Mouse (Mus musculus): ENCODE data around the gene Ttc7.
"Not testable (repeated sequence)": the region's sequence is repeated elsewhere in the genome, so short reads cannot be mapped to it uniquely, and the experiment has no call there.

The Ttc7 gene

DNA sequence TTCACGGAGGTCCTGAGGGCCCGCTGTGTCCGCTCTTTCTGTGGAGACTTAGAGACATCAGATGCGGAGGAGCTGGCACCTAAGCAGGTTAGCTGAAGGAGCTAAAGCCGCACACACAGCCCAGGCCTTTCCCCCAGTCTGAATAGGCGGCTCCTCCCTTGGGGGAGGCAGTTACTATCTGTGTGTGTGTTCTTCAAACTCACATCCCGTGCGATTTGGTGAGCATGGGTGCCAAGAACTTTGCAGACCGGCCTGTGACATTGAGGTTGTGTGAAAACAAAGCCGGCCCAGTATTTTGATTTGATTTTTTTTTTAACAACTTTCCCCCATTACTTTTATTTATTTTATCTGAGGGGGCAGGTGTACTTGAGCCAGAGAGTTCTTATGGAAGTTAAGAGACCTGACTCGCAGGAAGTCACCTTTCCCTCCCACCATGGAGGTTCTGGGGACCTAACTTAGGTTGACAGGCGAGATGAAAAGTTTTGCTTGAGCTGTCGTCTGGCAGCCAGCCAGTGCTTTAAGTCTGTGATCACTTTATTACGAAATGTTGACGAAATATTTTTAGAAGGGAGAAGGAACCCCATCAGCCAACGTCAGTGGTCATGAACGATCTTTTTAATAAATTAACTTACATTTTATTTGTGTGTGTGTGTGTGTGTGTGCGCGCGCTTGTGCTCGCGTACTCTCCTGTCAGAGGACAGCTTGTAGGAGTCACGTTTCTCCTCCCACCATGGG is 3.2 kb downstream of the Ttc7 start:
- no peak for ATAC-seq (ENCODE audit: insufficient number of reproducible peaks, low FRiP score, low TSS enrichment)

DNA sequence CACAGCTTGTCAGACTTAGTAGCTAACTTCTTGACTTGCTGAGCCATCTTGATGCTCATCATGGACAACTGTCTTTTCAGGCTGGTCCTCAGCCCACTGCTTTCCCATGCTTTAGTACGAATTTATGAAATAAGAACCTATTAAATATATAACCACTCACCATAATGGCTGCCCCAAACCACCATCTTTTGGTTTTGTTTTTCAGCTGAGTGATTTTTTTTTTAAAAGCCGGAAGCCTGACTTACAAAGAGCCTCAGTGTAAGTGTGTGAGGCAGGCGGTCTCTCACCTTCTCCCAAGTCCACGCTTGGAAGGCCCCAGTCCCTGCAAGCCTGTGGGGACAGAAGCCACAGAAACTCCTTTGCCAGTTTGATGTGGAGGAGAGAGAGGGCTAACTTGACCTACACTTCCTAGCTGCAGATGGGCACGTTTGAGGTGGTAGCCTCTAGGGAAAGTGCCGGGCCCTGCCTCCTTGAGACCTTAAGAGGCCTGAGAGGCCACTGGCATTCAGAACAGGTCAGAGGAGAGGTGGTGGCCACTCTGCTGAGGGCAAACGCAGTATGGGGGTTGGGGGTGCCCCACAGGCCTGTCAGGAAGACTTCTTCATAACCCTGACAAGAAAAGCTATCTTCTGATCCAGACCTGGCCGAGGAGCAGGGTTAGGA is 3.9 kb downstream of the Ttc7 start:
- no peak for ATAC-seq (ENCODE audit: insufficient number of reproducible peaks, low FRiP score, low TSS enrichment)

DNA sequence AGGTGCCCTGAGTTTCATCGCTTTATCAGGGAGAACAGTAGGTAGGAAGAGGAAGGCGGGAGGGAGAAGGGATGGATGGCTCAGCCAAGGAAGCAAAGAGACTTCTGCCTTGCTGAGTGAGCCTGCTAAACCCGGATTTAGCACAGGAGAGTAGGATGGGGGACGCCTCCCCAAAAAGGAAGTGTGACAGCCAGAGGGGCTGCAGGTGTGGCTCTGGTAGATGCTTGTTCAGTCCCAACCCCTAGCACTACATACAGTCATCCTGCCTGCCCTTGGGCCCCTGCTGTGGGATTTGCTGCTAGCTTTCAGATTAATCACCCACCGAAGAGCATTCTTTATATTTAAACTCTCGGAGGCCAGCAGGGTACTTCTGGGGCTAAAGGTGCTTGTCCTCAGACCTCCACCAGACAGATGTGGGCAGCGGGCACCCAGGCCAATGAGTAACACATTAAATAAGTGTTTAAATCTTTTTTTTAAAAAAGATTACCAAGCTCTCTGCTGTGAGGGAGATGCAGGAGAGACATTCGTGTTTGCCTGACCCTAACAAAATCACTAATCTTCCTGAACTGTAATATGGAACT is 4.6 kb downstream of the Ttc7 start:
- no peak for ATAC-seq (ENCODE audit: insufficient number of reproducible peaks, low FRiP score, low TSS enrichment)

DNA sequence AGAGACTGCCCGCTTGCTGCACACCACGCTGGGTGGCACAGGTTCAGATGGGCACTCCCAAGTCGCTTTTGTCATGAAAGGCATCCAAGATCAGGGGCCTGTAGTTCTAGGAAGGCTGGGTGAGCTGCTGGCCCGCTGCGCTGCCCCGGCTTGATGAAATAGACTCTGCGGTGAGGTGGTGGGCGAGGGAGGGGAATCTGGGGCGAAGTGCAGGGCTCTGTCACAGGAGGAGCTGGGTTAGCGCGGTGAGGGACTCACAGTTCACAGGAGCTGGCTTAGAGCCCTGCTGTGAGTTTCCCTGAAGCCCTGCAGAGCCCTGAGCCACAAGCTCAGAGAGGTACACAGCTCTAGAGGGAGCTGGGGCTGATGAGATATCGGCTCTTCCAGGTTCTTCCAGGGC is 5.4 kb downstream of the Ttc7 start:
- no peak for ATAC-seq (ENCODE audit: insufficient number of reproducible peaks, low FRiP score, low TSS enrichment)

DNA sequence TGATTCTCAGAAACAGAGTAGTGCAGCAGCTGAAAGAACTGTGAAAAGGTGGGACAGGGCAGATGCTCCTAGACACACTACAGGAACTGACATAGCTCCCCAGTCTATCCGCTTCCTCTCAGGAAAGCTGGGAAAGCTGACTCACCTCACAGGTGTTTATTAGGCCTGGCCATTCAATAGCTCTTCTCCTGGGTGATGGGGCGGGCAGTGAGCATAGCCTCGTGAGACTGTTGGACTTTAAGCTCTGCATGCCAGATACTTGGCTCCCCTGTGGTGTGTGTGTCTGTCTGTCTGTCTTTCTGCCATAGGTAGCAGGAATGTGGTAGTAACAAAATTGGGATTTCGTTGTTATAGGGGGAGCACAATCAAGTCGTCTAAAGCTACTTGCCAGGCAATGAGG is 6.7 kb downstream of the Ttc7 start:
- ATAC-seq (ENCODE audit: insufficient number of reproducible peaks, low FRiP score, low TSS enrichment): no peak

DNA sequence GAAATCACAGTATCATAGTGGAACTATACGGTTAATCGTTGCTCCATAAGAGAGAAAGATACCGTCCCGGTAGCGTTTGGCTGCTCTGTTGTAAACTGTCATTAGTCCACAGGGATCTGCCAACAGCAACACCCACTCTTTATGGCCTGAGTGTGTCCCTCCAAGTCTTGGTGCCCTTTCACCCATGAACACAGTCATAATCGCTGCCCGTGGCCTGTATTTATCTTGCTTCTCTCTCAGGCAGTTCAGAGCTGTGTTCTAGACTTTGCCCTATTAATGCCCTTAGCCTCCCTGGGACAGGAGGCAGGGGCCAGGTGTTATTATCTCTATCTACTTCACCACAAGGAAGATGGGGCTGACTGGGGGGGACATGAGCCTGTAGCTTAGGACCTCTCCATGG is 8.4 kb downstream of the Ttc7 start:
- ATAC-seq (ENCODE audit: insufficient number of reproducible peaks, low FRiP score, low TSS enrichment): no peak

DNA sequence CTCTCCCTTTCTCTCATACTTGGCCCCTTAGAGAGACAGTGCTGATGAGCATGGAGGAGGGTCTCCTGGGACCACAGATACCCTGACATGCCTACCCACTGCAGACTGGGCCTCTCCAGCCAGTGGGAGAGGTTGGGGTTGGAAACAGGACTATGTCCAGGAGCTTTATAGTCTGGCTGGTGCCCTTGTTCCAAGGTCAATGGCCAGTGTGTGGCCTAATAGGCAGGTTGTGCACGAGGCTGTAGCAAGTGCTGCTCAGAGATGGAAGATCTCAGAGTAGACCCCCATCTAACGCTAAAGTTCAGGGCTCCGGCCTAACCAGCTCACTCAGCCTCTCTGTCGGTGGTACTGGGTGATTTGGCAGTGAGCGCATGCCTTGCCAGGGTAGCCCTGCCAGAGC is 9.1 kb downstream of the Ttc7 start:
- ATAC-seq (ENCODE audit: insufficient number of reproducible peaks, low FRiP score, low TSS enrichment): no peak

DNA sequence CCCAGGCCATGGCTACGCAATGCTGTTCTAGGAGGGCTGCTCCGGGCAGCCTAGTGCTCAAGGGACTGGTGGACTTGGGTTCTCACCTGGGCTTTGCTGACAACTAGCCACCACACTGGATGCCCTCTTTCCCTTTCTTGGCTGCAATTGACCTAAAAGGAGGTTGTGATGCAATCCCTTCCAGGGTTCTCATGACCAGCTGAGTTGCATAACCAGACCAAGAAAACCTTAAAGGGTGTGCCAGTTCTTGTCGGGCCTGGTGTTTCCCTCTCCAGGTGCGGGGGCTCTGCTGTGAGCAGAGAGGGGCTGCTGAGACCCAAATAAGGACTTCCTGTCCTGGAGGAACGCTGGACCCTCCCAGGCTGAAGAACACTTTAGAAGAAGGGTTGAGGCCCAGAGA is 10.4 kb downstream of the Ttc7 start:
- no peak for ATAC-seq (ENCODE audit: insufficient number of reproducible peaks, low FRiP score, low TSS enrichment)

DNA sequence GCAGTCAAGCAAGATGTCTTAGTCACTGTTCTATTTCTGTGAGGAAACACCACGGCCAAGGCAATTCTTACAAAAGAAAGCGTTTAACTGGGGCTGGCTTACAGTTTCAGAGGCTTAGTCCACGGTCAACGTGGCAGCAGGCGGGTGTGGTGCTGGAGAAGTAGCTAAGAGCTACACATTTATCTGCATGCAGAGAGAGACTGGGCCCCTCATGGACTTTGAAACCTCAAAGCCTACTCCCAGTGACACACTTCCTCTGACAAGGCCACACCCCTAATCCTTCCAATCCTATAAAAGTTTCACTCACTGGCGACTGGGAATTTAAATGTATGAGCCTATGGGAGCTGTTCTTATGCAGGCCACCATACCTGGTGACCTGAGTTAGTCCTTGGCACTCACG is 13.1 kb downstream of the Ttc7 start:
- ATAC-seq (ENCODE audit: insufficient number of reproducible peaks, low FRiP score, low TSS enrichment): no peak

DNA sequence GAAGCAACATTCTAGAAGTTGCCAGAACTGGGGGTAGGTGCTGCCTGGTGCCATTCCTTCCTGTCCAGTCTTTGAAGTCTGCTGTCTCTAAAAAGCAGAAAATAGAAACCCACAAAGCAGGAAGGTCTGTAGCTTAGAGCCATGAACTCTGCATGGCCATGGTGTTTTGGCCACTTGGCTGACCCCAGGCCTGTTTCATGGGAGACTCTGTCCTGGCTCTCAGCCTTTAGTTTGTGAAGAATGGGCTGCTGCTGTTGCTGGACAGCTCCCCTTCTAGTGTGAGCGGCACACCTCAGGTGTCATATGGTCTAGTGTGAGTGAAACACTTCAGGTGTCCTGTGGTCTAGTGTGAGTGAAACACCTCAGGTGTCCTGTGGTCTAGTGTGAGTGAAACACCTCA is 14.0 kb downstream of the Ttc7 start:
- not testable (repeated sequence) for ATAC-seq (ENCODE audit: insufficient number of reproducible peaks, low FRiP score, low TSS enrichment)

DNA sequence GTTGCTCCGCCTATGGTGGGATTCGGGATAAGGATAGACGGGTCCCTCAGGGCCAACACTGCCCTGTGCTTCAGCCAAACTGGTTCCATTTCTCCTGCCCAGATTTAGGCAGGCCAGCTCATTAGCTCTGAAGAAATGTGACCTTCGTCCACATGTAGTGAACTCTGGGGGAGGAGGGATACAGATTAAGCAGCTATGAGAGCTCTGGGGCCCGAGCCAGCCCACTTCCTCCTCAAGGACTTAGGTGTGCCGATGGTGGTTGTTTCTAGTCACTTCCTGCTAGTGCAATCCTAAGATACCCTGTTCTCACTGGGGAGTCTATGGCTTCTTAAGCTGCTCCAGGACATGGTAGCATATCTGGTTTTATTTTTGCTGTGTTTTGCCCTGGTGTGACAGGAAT is 16.3 kb downstream of the Ttc7 start:
- no peak for ATAC-seq (ENCODE audit: insufficient number of reproducible peaks, low FRiP score, low TSS enrichment)

DNA sequence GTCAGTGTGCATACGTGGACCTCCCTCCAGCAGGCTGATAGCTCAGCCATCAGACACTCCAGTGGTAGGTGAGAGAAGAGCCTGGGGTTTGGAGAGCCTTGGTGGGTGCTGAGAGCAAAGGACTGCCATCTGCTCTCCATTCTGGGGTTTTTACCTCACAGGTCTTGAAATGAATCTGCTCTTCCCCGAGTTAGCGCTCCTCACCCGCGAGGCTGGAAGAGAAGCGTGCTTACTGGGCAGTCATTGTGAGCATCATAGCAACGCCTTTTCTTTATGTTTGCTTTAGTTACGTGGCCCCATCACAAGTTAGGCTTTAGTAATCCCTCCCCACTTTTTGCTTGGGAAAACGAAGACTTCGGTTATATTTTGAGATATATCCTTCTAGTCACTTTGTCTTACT is 17.7 kb downstream of the Ttc7 start:
- ATAC-seq (ENCODE audit: insufficient number of reproducible peaks, low FRiP score, low TSS enrichment): no peak

DNA sequence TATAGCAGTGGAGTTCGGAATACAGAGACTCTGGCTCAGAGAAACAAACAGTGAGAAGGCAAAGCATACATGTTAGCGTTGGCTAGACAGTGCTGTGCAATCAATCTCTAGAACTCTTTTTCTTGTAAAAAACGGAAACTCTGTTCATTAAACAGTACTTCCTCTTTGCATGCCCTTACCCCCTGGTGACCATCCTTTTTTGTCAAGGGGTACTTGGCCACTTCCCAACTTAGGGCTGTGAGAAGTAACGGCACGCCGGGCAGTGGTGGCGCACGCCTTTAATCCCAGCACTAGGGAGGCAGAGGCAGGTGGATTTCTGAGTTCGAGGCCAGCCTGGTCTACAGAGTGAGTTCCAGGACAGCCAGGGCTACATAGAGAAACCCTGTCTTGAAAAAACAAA is 18.9 kb downstream of the Ttc7 start:
- ATAC-seq (ENCODE audit: insufficient number of reproducible peaks, low FRiP score, low TSS enrichment): not testable (repeated sequence)

DNA sequence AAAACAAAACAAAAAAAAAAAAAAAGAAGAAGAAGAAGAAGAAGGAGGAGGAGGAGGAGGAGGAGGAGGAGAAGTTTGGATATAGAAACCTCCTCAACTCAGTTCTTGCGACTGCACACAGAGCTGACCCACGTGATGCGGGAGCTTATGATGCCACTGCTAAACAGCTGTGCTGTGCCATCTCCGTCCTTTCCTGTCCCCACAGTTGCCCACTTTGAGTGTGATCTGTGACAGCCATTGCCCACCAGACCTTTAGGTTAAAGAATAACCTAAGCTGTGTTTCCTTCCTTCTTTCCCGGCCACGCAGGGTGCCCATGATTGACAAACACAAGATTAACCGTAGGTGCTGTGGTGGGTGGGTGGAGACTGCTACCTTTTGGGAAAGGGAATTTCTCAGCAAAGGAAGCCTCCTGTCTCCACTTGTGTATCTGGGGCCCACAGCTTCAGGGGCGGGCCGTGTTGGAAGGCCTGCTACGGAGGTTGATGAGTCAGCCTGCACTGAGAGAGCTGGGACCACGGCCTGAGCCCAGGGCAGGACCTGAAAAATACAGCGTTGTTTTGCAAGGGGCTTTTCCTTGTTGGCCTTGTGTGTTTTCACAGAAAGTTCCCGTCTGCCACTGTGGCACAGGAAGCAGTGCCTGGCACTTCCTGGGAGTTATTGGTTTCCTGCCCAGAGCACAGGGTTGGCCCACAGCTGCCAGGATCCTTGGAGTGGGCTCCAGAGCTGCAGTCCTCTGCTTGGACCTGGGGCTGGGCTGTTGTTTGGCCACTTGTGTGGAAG is 19.5 kb downstream of the Ttc7 start:
- ATAC-seq (ENCODE audit: insufficient number of reproducible peaks, low FRiP score, low TSS enrichment): no peak

DNA sequence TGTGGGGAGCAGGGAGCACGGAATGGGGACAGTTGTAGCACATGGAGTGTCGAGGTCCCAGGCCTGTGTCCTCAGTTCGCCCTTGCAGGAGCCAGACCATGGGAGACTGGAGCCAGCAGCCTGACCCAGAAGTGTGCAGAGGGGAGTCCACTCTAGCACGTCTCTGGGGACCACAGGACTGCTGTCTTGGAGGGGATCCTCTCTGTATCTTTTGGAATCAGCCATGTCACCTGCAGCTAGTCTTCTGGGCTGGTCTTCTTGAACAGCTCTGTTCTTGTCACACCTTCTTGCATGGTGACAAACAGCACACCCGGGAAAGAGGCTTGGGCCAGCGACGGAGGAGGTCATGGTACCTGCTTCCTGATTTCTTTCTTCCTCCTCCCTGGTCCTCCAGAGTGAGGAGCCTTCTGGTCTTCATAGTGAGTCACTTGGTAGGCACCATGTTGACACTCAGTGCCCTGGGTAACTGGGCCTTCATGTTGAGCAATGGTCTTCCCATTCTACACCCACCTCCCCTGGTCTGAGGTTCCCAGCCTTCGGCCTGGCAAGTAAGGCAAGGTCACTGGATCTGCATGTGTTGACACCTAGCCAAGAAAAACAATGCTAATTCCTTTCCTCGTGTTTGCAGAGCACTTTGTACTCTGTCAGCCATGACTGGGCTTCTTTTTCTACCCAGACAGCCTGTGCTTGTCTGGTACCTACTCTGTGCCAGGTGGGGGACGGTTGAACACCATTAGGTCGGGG is 21.6 kb downstream of the Ttc7 start:
- no peak for ATAC-seq (ENCODE audit: insufficient number of reproducible peaks, low FRiP score, low TSS enrichment)

DNA sequence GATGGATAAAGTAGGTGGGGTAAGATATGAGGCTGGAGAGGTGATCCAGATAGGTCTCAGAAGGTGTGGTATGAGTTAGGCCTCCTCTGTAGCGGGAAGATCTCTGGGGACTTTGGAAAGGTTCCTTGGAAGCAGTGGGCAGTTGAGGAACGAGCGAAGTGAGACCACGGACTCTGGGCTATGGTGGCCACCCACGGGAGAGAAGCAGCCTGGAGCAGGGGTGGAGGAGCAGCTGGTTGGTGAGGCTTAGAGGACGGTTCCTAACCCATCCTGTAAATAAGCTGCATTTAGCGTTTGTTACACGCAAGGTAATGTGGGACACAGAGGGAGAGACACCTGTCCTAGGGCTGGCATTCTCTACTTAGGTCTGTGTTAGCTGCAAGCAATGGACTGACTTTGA is 22.4 kb downstream of the Ttc7 start:
- no peak for ATAC-seq (ENCODE audit: insufficient number of reproducible peaks, low FRiP score, low TSS enrichment)

DNA sequence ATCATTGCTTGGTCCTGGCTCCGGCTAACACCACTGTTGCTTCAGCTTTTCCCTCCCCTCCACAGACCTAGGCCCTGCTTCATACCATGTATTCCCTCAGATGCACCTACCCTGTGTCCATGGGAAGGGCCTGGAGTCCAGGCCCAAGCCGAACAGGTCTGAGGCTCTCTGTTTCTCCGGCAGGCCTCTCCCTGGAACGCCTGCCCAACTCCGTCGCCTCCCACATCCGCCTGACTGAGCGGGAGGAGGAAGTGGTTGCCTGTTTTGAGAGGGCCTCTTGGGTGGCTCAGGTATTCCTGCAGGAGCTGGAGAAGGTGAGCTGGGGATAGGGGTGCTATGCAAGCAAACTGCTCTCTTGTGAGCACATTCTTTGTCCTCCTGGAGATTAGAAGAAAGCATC is 24.1 kb downstream of the Ttc7 start:
- no peak for ATAC-seq (ENCODE audit: insufficient number of reproducible peaks, low FRiP score, low TSS enrichment)

DNA sequence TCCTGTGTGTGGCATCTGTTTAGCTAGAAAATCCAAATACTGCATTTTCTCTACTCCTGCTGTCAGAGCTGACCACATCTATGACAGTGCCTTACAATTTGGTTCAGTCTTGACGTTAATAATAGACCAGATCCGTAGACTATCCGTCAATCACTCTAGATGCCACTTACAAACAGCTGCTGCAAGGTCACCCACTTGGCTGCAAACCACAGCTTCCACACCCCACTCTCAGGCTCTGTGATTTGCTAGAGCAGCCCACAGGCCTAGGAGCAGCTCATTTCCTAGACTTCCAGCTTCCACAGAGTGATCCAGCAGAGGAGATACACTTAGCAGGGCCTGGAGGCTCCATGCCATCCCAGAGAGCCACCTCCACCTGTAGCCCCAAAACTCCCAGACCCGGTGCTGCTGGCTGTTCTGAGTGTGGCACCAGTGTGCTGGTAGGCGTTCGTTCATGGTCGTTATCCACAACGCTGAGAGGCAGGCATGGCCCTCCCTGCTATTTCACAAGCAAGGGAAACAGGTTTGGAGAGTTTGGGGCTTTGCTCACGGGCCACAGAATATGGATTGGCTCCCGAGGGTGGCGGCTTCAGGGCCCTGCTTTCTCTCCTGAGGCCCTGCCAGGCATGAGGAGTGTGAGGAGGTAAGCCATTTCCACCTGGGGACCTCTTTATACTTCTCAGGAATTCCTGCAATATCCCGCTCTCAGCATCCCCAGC is 26.5 kb downstream of the Ttc7 start:
- ATAC-seq (ENCODE audit: insufficient number of reproducible peaks, low FRiP score, low TSS enrichment): no peak

DNA sequence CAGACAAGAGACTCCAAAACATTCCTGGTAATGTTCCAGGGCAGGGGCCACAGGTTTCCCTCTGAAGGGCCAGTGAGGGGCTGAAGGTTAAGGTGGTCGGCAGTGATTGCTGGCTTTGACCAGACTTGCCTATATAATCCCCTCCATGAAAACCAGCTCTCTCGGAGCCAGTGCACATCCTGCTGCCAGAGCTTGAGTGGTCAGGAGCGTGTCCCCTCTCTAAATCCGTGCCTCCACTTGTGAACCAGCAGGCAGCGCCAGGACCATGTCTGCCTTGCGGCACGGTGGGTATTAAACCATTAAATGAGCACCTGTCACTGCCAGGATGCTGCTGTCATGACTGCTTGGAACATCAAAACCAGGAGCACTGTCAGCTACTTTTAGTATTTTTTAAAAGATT is 27.8 kb downstream of the Ttc7 start:
- ATAC-seq (ENCODE audit: insufficient number of reproducible peaks, low FRiP score, low TSS enrichment): no peak

DNA sequence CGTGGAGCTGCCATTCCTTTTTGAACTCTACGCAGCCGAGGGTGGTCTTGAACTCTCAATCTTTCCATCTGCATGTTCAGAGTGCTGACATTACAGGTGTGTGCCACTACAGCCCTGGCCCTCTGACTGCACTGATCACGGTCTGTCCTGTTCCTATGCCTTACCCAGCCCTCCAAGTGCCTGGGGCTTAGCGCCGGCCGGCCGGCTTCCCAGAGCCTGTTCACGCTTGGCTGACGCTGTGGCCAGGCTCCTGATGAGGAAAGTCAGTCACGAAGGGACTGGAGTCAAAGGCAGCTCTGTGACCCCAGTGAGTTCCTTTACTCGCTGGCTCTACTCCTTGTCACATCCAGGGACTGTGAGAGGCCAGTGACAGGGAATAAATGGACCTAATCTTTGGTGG is 29.7 kb downstream of the Ttc7 start:
- ATAC-seq (ENCODE audit: insufficient number of reproducible peaks, low FRiP score, low TSS enrichment): no peak
